Mouse (Mus musculus): ENCODE data around the gene Pla2g16.
A peak's percentile ranks its signal among the peaks of the same experiment; 100 is the strongest.

Pla2g16 gene

DNA sequence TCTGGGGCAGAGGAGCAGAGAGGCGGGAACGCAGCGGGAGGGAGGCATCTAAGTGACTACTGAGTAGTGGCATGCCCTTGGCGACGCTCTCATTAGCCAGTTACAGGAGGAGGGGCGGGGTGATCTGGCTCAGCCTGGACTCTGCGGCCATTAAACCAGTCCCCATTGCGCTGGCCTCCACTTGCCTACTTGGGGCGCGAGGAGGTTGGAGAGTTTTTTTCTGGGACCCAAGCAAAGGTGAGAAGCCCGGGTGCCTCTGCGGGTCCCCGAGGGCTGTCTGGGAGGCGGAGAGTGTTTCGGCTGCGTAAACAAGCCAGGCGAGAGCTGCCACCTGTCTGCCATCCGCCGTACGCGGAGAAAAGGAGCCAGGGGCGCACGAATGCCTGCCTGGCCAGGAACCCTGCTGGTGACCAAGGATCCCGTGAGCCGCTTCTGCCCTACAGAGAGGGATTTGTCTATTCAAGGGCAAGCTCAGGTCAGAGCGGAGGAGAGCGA, at the start of gene Pla2g16:
Gene Pla2g16, plus strand, starts transcription at position 132 of the 495 bp plus-strand sequence.
- DNase-seq (ENCODE audit: low read depth, low spot score) = no peak

DNA sequence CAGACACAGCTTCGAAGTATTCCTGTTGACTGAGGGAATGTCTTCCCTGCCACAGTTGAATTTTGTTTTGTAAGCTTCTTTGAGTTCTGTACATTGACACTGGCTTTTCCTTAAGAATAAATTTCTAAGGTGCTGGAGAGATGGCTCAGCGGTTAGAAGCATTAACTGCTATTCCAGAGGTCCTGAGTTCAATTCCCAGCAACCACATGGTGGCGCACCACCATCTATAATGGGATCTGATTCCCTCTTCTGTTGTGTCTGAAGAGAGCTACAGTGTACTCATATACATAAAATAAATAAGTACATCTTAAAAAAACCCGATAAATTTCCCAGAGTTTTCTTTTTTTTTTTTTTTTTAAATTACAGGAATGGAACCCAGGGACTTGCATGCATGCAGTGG, 49.2 kb upstream of the Pla2g16 start:
- no peak for DNase-seq (ENCODE audit: low read depth, low spot score)

- DNase-seq (ENCODE audit: low read depth, low spot score) = no peak
These were observed 40.8 kb upstream of the Pla2g16 start for GRCm38 (mm10) chr19:7516437-7516836.

DNA sequence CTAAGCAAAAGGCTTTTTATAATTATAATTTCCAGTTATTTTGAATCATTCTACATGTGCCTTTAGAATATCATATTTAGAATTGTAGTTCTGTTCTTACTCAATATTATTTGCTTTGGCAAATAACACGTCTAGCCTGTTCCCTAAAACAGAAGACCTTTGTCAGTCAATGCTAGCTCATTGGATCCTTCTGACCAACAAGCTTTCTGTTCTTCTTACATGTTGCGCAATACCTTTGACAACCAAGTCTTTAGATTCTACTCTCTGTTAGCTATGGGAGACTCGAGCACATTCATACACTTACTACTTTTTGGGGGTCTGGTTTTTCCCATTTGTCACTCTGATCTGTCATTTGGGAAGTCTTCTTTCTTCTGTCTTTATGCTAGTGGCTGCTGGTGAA, 35.6 kb upstream of the Pla2g16 start:
- no peak for DNase-seq (ENCODE audit: low read depth, low spot score)

DNA sequence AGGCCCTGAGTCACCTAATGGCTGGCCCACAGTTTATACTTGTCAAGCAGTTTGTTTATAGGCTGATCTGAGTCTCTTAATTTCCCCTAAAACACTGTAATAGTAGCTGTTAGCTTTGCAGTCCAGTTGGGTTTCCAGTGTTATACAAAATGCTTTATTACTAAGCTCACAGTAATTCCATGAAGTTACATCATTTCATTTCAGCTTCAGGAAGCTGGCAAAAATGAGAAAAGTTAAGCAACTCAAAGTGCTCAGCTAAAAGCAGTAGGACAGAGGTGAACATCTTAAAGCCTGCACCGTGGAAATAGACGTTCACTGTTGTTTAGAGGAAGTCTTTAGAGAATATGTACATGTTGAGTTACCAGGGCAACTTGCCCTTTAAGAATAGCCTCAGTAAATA, 34.4 kb upstream of the Pla2g16 start:
- DNase-seq (ENCODE audit: low read depth, low spot score) = no peak

GRCm38 (mm10) chr19:7523292-7523691, 34.0 kb upstream of the Pla2g16 start:
- DNase-seq (ENCODE audit: low read depth, low spot score) = no peak

GRCm38 (mm10) chr19:7523781-7524180, 33.5 kb upstream of the Pla2g16 start:
- DNase-seq (ENCODE audit: low read depth, low spot score) = no peak

- DNase-seq (ENCODE audit: low read depth, low spot score) = no peak
These were observed 32.4 kb upstream of the Pla2g16 start for GRCm38 (mm10) chr19:7524879-7525278.

- DNase-seq (ENCODE audit: low read depth, low spot score) = peak; percentile 8
These were observed 28.4 kb upstream of the Pla2g16 start for GRCm38 (mm10) chr19:7528639-7529428.

GRCm38 (mm10) chr19:7531906-7532305, 25.4 kb upstream of the Pla2g16 start:
- DNase-seq (ENCODE audit: low read depth, low spot score) = no peak

DNA sequence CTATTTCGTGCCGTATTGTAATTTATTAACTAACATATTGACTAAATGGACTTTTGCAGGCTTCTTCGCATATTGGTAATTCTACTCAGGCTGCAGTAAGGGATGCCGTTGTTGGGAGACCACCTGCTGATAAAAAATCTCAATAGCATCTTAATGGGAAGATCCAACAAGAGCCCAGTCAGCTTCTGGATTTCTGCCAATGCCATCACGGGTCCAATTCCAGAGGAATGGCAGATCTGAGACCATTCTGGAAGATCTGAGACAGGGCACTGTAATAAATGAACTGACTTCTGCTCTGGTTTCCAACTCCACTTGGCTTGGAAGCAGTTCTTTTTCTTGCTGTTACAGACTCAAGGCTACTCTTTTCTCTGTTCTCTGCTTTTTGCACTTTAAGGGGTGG, 23.4 kb upstream of the Pla2g16 start:
- no peak for DNase-seq (ENCODE audit: low read depth, low spot score)

- DNase-seq (ENCODE audit: low read depth, low spot score) = no peak
These were observed 8.3 kb upstream of the Pla2g16 start for GRCm38 (mm10) chr19:7548924-7549323.

DNA sequence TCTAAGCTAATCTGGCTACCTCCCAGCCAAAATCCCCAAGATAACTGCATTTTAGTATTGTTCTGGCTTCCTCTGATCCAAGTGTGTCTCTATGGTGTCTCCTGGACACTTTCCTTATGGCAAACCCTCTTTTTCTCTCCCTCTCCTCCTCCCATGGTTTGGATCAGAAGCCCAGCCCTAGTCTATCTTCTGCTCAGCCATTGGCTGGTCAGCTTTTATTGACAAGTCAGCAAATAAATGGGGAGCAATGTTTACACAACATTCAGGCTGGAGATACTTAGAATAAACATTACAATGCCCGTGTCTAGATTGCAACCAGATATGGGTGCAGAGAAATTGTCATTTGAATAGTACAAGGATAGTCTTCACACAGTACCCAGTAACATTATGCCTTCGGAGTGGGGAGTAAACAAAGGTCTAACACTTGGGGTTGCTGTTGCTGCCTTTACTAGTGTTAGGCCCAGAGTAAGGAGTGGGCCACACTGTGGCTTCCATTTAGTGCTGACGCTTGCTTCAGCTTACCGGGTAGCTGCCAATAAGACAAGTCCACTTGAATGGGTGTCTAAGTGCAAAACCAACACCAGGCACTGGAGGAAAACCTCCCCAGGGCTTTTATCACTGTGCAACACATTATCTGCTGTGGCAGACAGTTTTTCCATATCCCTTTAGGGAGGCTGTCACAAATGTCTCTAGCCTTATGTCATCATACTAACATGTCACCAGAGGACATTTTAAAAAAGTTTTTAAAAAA, 5.5 kb upstream of the Pla2g16 start:
- DNase-seq (ENCODE audit: low read depth, low spot score) = no peak

GRCm38 (mm10) chr19:7552301-7552673, 5.0 kb upstream of the Pla2g16 start:
- DNase-seq (ENCODE audit: low read depth, low spot score) = no peak

DNA sequence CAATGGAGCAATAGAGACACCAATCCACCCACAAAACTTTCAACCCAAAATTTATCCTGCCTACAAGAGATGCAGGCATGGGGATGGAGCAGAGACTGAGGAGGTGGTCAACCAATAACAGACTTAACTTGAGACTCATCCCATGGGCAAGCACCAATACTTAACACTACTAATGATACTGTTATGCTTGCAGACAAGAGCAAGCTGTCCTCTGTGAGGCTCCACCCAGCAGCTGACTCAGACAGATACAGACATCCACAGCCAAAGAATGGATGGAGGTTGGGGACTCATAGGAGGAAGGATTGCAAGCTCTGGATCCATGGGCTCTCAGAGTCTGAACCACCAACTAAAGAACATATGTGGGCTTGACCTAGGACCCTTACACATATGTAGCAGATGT, 3.8 kb upstream of the Pla2g16 start:
- no peak for DNase-seq (ENCODE audit: low read depth, low spot score)

GRCm38 (mm10) chr19:7554881-7555280, 2.4 kb upstream of the Pla2g16 start:
- no peak for DNase-seq (ENCODE audit: low read depth, low spot score)

- no peak for DNase-seq (ENCODE audit: low read depth, low spot score)
These were observed 618 bp upstream of the Pla2g16 start for GRCm38 (mm10) chr19:7556641-7557040.

- no peak for DNase-seq (ENCODE audit: low read depth, low spot score)
These were observed 585 bp downstream of the Pla2g16 start for GRCm38 (mm10) chr19:7557844-7558243.

- DNase-seq (ENCODE audit: low read depth, low spot score) = no peak
These were observed 1.4 kb downstream of the Pla2g16 start for GRCm38 (mm10) chr19:7558675-7559074.

DNA sequence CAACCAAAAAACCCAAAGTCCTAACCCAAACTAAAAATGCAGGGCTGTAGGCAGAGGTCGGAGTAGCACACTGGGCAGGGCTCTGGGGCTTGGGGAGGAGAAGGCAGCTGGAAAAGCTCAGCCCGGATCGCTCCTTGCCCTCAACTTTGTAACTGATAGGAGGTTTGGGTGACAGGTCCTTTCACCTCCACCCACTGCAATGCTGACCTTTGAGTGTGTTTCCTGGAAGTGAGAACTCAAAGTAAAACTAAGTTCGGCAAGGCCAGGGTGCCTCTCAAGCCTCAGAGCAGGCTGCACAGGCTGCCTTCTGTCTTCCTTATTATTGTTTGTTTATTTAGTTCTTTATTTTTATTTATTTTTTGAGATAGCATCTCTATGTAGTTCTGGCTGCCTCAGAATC, 2.7 kb downstream of the Pla2g16 start:
- DNase-seq (ENCODE audit: low read depth, low spot score) = no peak

DNA sequence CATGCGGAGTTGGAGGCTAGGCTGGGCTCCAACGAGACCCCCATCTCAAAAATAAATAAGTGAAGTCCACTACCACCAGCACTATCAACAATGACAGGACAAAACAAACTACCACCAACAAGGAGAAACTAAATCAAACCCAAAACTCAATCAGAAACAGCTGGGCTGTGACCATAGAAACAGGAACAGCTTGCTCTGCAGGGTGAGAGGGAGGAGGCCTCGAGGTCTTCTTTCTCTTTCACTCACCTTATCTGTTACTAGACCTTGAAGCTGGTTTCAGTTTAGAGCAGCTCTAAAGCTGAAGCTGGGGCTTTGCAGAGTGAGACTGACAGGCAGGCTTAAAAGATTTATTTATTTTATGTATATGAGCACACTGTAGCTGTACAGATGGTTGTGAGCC, 4.2 kb downstream of the Pla2g16 start:
- DNase-seq (ENCODE audit: low read depth, low spot score) = no peak

- no peak for DNase-seq (ENCODE audit: low read depth, low spot score)
These were observed 5.4 kb downstream of the Pla2g16 start for GRCm38 (mm10) chr19:7562601-7563129.

- no peak for DNase-seq (ENCODE audit: low read depth, low spot score)
These were observed 6.4 kb downstream of the Pla2g16 start for GRCm38 (mm10) chr19:7563676-7564075.

Data from brain, embryonic 18.5 days (tissue).